Mouse (Mus musculus): ENCODE measurements at regions not wholly inside any gene's neighbourhood (a gene's known extent, or its start where the extent isn't known, plus 50 kb on each side); places are given as distances from the start of the nearest gene placed in this dataset.

- TF ChIP-seq POLR2A (IDR thresholded peaks at IDR 0.05; ENCODE audit: borderline replicate concordance, low read depth, low read length): no peak
- TF ChIP-seq CTCF (IDR thresholded peaks at IDR 0.05; ENCODE audit: low read depth, low read length): no peak
Measured at GRCm38 (mm10) chr13:31223016-31223415, 249.0 kb downstream of the Gm5447 start.

All from bone marrow macrophage, adult 2 months (primary cell).